Mouse (Mus musculus) erythroblast, embryonic 14.5 days (primary cell): ENCODE data around the gene Epha6.

Experiments
- GATA1 ChIP-seq: IDR thresholded peaks from 2 replicates; pipeline ENCODE4 v1.6.1; 2012; ENCODE audit warnings: low read length, inconsistent platforms, mixed read lengths
- TAL1 ChIP-seq: IDR thresholded peaks from 3 replicates; pipeline ENCODE4 v1.6.1; 2012; ENCODE audit warnings: low read length, inconsistent platforms, mixed read lengths

DNA sequence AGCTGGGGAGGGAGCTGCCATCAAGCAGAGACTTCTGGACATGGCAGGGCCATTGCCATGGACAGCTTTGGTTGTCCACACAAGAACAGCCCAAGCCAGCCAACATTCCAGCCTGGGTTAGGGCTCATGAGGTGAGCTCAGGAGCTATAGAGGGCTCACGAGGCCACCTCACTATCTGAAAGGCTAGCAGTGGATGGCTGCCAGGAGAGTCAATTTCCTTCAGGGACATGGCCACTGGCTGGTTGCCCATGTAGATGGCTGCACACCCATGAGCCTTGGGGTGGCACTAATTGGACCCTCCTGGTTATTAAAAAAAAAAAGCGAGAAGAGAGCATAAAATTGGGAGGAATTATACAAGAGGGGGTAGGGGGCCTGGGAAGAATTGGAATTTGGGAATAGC, 970.7 kb downstream of the Epha6 start:
- TF ChIP-seq GATA1 (no peak), TAL1 (no peak)
